Mouse (Mus musculus): Measurements from ENCODE around the gene Znhit1.

DNA sequence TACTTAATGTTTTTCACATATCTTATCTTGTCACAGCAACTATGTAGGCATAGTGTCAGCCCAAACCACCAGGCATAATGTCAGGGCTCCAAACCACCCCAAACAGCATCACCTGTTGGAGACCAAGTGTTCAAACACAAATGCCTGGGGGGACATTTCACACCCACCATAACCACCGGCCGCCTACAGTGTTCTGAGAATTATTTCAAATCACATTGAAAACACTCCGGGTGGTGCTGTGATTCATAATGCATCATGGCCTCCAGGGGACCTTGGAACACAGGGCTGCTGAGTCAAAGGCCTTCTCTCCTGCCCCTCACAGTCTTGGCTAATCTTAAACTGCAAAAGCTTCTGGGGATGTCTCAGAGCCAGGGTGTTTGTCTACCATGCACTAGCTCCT is 28.1 kb upstream of the Znhit1 start:
- no peak for TF ChIP-seq EP300 (optimal IDR thresholded peaks at IDR 0.05)
- TF ChIP-seq CTCF (IDR thresholded peaks at IDR 0.05; ENCODE audit: low read depth), result no peak
